Mouse (Mus musculus): ENCODE data around the gene Amz1. TPM values are rescaled to one million over a fixed set of nuclear protein-coding genes. Genes with fewer than 3 reads are reported as not detected.

Gene Amz1
- polyA plus RNA-seq, 1 experiment from 2014 or later, result 1.4 TPM

GRCm38 (mm10) chr5:140743706-140744131 lies 19.8 kb downstream of the Amz1 start:
- ATAC-seq (ENCODE audit: insufficient read depth), result no peak
- Histone ChIP-seq H3K4me1 (replicated peaks) (peaks cover 3% of the 10 kb centered on the region), H3K36me3 (replicated peaks) (no peaks in the 10 kb centered on the region), H3K4me3 (replicated peaks) (no peak overlapping the region), H3K9ac (no peak overlapping the region), H3K9me3 (replicated peaks) (no peaks in the 10 kb centered on the region), H3K4me2 (no peak overlapping the region), H3K27ac (replicated peaks) (no peak overlapping the region), H3K27me3 (peaks cover 7% of the 10 kb centered on the region; the same call in 1 of the 2 replicates)
- WGBS (ENCODE audit: insufficient replicate concordance), result 35% methylated on average over 12 of the region's 12 CpGs

GRCm38 (mm10) chr5:140748425-140748824 lies 24.5 kb downstream of the Amz1 start:
- Histone ChIP-seq H3K4me1 (replicated peaks) (peaks cover 11% of the 10 kb centered on the region), H3K4me3 (replicated peaks) (no peak overlapping the region), H3K4me2 (no peak overlapping the region), H3K36me3 (replicated peaks) (no peaks in the 10 kb centered on the region), H3K9me3 (replicated peaks) (no peaks in the 10 kb centered on the region), H3K27ac (replicated peaks) (no peak overlapping the region), H3K27me3 (peaks cover 6% of the 10 kb centered on the region; the same call in 1 of the 2 replicates), H3K9ac (no peak overlapping the region)
- 59% methylated on average over 10 of the region's 10 CpGs for WGBS (ENCODE audit: insufficient replicate concordance)
- ATAC-seq (ENCODE audit: insufficient read depth), result no peak

GRCm38 (mm10) chr5:140749062-140749875 lies 25.3 kb downstream of the Amz1 start:
- WGBS (ENCODE audit: insufficient replicate concordance), result 7% methylated on average over 12 of the region's 12 CpGs
- H3K4me1 ChIP-seq (replicated peaks), result peaks cover 11% of the 10 kb centered on the region
- H3K36me3 ChIP-seq (replicated peaks), result no peaks in the 10 kb centered on the region
- peak overlapping the region; percentile 38; the same call in 1 of the 2 replicates for H3K27ac ChIP-seq (replicated peaks)
- H3K4me2 ChIP-seq, result peak overlapping the region; percentile 62
- no peaks in the 10 kb centered on the region for H3K9me3 ChIP-seq (replicated peaks)
- peak overlapping the region; percentile 39 for H3K4me3 ChIP-seq (replicated peaks)
- H3K27me3 ChIP-seq, result no peaks in the 10 kb centered on the region
- peak overlapping the region; percentile 7; the same call in 1 of the 2 replicates for H3K9ac ChIP-seq
- ATAC-seq (ENCODE audit: insufficient read depth), result peak; percentile 67

- Histone ChIP-seq H3K4me1 (replicated peaks) (peaks cover 11% of the 10 kb centered on the region), H3K9me3 (replicated peaks) (no peaks in the 10 kb centered on the region), H3K36me3 (replicated peaks) (no peaks in the 10 kb centered on the region), H3K27ac (replicated peaks) (no peak overlapping the region), H3K4me3 (replicated peaks) (no peak overlapping the region), H3K9ac (no peak overlapping the region), H3K27me3 (no peaks in the 10 kb centered on the region), H3K4me2 (no peak overlapping the region)
- ATAC-seq (ENCODE audit: insufficient read depth), result no peak
- WGBS (ENCODE audit: insufficient replicate concordance), result 0% methylated on average over 1 of the region's 2 CpGs
Observed at GRCm38 (mm10) chr5:140750925-140751324, 27.0 kb downstream of the Amz1 start.

GRCm38 (mm10) chr5:140752041-140752440 lies 28.1 kb downstream of the Amz1 start:
- ATAC-seq (ENCODE audit: insufficient read depth), result no peak
- WGBS (ENCODE audit: insufficient replicate concordance), result 80% methylated on average over 15 of the region's 15 CpGs

GRCm38 (mm10) chr5:140752639-140753038 lies 28.7 kb downstream of the Amz1 start:
- WGBS (ENCODE audit: insufficient replicate concordance), result 74% methylated on average over 3 of the region's 3 CpGs
- 0 out of 2 replicates have a peak, but pooled peaks cover 2% of the 10 kb centered on the region for H3K36me3 ChIP-seq (replicated peaks)
- ATAC-seq (ENCODE audit: insufficient read depth), result no peak
- no peak overlapping the region for H3K9ac ChIP-seq
- no peak overlapping the region for H3K27ac ChIP-seq (replicated peaks)
- H3K4me1 ChIP-seq (replicated peaks), result peaks cover 11% of the 10 kb centered on the region
- no peak overlapping the region for H3K4me2 ChIP-seq
- H3K27me3 ChIP-seq, result no peaks in the 10 kb centered on the region
- H3K9me3 ChIP-seq (replicated peaks), result no peaks in the 10 kb centered on the region
- no peak overlapping the region for H3K4me3 ChIP-seq (replicated peaks)

More at GRCm38 (mm10) chr5:140752041-140752440, 28.1 kb downstream of the Amz1 start:
- no peak overlapping the region for H3K9ac ChIP-seq
- no peaks in the 10 kb centered on the region for H3K9me3 ChIP-seq (replicated peaks)
- peaks cover 11% of the 10 kb centered on the region for H3K4me1 ChIP-seq (replicated peaks)
- H3K4me2 ChIP-seq, result no peak overlapping the region
- no peak overlapping the region for H3K27ac ChIP-seq (replicated peaks)
- no peak overlapping the region for H3K4me3 ChIP-seq (replicated peaks)
- no peaks in the 10 kb centered on the region for H3K27me3 ChIP-seq
- no peaks in the 10 kb centered on the region for H3K36me3 ChIP-seq (replicated peaks)

GRCm38 (mm10) chr5:140753223-140753622 lies 29.3 kb downstream of the Amz1 start:
- no peak overlapping the region for H3K27ac ChIP-seq (replicated peaks)
- H3K36me3 ChIP-seq (replicated peaks), result 0 out of 2 replicates have a peak, but pooled peaks cover 7% of the 10 kb centered on the region
- WGBS (ENCODE audit: insufficient replicate concordance), result 65% methylated on average over 5 of the region's 5 CpGs
- no peak overlapping the region for H3K9ac ChIP-seq
- H3K27me3 ChIP-seq, result no peaks in the 10 kb centered on the region
- H3K4me3 ChIP-seq (replicated peaks), result no peak overlapping the region
- peaks cover 11% of the 10 kb centered on the region for H3K4me1 ChIP-seq (replicated peaks)
- H3K9me3 ChIP-seq (replicated peaks), result no peaks in the 10 kb centered on the region
- no peak overlapping the region for H3K4me2 ChIP-seq
- no peak for ATAC-seq (ENCODE audit: insufficient read depth)

- WGBS (ENCODE audit: insufficient replicate concordance), result 78% methylated on average over 8 of the region's 8 CpGs
- peaks cover 47% of the 10 kb centered on the region for H3K36me3 ChIP-seq (replicated peaks)
- no peak overlapping the region for H3K27ac ChIP-seq (replicated peaks)
- ATAC-seq (ENCODE audit: insufficient read depth), result no peak
- no peaks in the 10 kb centered on the region for H3K27me3 ChIP-seq
- 0 out of 2 replicates have a peak, but pooled peaks cover 6% of the 10 kb centered on the region for H3K4me1 ChIP-seq (replicated peaks)
- H3K4me3 ChIP-seq (replicated peaks), result no peak overlapping the region
- H3K4me2 ChIP-seq, result no peak overlapping the region
- H3K9ac ChIP-seq, result no peak overlapping the region
- H3K9me3 ChIP-seq (replicated peaks), result no peaks in the 10 kb centered on the region
Observed at GRCm38 (mm10) chr5:140758864-140759263, 34.9 kb downstream of the Amz1 start.

- Histone ChIP-seq H3K4me3 (replicated peaks) (no peak overlapping the region), H3K36me3 (replicated peaks) (peaks cover 46% of the 10 kb centered on the region), H3K4me2 (no peak overlapping the region), H3K9ac (no peak overlapping the region), H3K27me3 (no peaks in the 10 kb centered on the region), H3K27ac (replicated peaks) (no peak overlapping the region), H3K9me3 (replicated peaks) (no peaks in the 10 kb centered on the region), H3K4me1 (replicated peaks) (peaks cover 36% of the 10 kb centered on the region)
- no peak for ATAC-seq (ENCODE audit: insufficient read depth)
- 74% methylated on average over 4 of the region's 4 CpGs for WGBS (ENCODE audit: insufficient replicate concordance)
Observed at GRCm38 (mm10) chr5:140762540-140762939, 38.6 kb downstream of the Amz1 start.

- ATAC-seq (ENCODE audit: insufficient read depth), result peak; percentile 59
- H3K9me3 ChIP-seq (replicated peaks), result no peaks in the 10 kb centered on the region
- H3K36me3 ChIP-seq (replicated peaks), result peaks cover 23% of the 10 kb centered on the region
- no peaks in the 10 kb centered on the region for H3K27me3 ChIP-seq
- H3K4me1 ChIP-seq (replicated peaks), result peaks cover 54% of the 10 kb centered on the region
- no peak overlapping the region for H3K4me2 ChIP-seq
- WGBS (ENCODE audit: insufficient replicate concordance), result 32% methylated on average over 6 of the region's 6 CpGs
- peak overlapping the region; percentile 57; the same call in 1 of the 2 replicates for H3K27ac ChIP-seq (replicated peaks)
- no peak overlapping the region for H3K4me3 ChIP-seq (replicated peaks)
- H3K9ac ChIP-seq, result no peak overlapping the region
Observed at GRCm38 (mm10) chr5:140764921-140765613, 41.1 kb downstream of the Amz1 start.

GRCm38 (mm10) chr5:140766566-140766965 lies 42.6 kb downstream of the Amz1 start:
- ATAC-seq (ENCODE audit: insufficient read depth), result no peak
- H3K27ac ChIP-seq (replicated peaks), result no peak overlapping the region
- WGBS (ENCODE audit: insufficient replicate concordance), result 63% methylated on average over 4 of the region's 4 CpGs

More at GRCm38 (mm10) chr5:140766566-140766965, 42.6 kb downstream of the Amz1 start:
- H3K4me3 ChIP-seq (replicated peaks), result no peak overlapping the region
- H3K4me2 ChIP-seq, result no peak overlapping the region
- no peaks in the 10 kb centered on the region for H3K27me3 ChIP-seq
- no peaks in the 10 kb centered on the region for H3K9me3 ChIP-seq (replicated peaks)
- peaks cover 59% of the 10 kb centered on the region for H3K4me1 ChIP-seq (replicated peaks)
- no peak overlapping the region for H3K9ac ChIP-seq
- peaks cover 11% of the 10 kb centered on the region for H3K36me3 ChIP-seq (replicated peaks)
